Mouse (Mus musculus) myocyte (in vitro differentiated cells): Measurements from ENCODE around the gene Asb9. TPM values are rescaled to one million over a fixed set of nuclear protein-coding genes. Genes with fewer than 3 reads are reported as not detected.

Source experiments
- H3K27me3 ChIP-seq: one replicate; pipeline ENCODE4 v1.6.1; 2011; ENCODE audit not compliant: control insufficient read depth, insufficient read depth, insufficient read length
- H3K36me3 ChIP-seq: one replicate; pipeline ENCODE4 v1.6.1; 2011; ENCODE audit not compliant: control insufficient read depth, insufficient read depth
- H3K4me2 ChIP-seq: one replicate; pipeline ENCODE4 v1.6.1; 2011; ENCODE audit warnings: low read depth, control low read depth
- H3K4me3 ChIP-seq: one replicate; pipeline ENCODE4 v1.5.1; 2011; ENCODE audit warnings: mild to moderate bottlenecking, control low read depth, moderate library complexity
- H3K79me2 ChIP-seq: one replicate; pipeline ENCODE4 v1.6.1; 2011; ENCODE audit not compliant: control insufficient read depth, insufficient read depth
- H3ac ChIP-seq: one replicate; pipeline ENCODE4 v1.6.1; 2011; ENCODE audit not compliant: control insufficient read depth, insufficient read length
- CEBPB ChIP-seq: IDR thresholded peaks from 2 replicates; pipeline ENCODE4 v1.6.1; 2011; ENCODE audit warnings: mild to moderate bottlenecking, moderate library complexity; ENCODE audit not compliant: poor library complexity, insufficient read depth, severe bottlenecking
- E2F4 ChIP-seq: IDR thresholded peaks from one replicate; pipeline ENCODE4 v1.6.1; 2011; ENCODE audit warnings: mild to moderate bottlenecking, control low read depth, moderate library complexity; ENCODE audit not compliant: insufficient read depth
- MAX ChIP-seq: IDR thresholded peaks from one replicate; pipeline ENCODE4 v1.6.1; 2011; ENCODE audit warnings: low read depth, mild to moderate bottlenecking, control low read depth
- MYOD1 ChIP-seq, 3 experiments: IDR thresholded peaks; one replicate each; pipeline ENCODE4 v1.6.1; 2011; ENCODE audit warnings: control low read depth in 2 of 3, low read depth in 2 of 3, mild to moderate bottlenecking in 2 of 3, moderate library complexity in 1 of 3; ENCODE audit not compliant: insufficient read length in 2 of 3, control insufficient read depth in 1 of 3
- MYOG ChIP-seq, 3 experiments: IDR thresholded peaks; one replicate each; pipeline ENCODE4 v1.6.1; 2011; ENCODE audit warnings: control low read depth in 2 of 3, low read depth in 2 of 3, mild to moderate bottlenecking in 2 of 3; ENCODE audit not compliant: insufficient read length in 2 of 3, control insufficient read depth in 1 of 3, insufficient read depth in 1 of 3
- POLR2A ChIP-seq: IDR thresholded peaks from one replicate; pipeline ENCODE4 v1.6.1; 2011; ENCODE audit warnings: low read depth, mild to moderate bottlenecking, control low read depth, moderate library complexity; ENCODE audit not compliant: insufficient read length
- POLR2AphosphoS2 ChIP-seq: IDR thresholded peaks from one replicate; pipeline ENCODE4 v1.6.1; 2011; ENCODE audit warnings: low read depth, control low read depth; ENCODE audit not compliant: insufficient read length
- SRF ChIP-seq: IDR thresholded peaks from one replicate; pipeline ENCODE4 v1.6.1; 2011; ENCODE audit warnings: low read depth; ENCODE audit not compliant: control insufficient read depth, insufficient read length
- TCF12 ChIP-seq: IDR thresholded peaks from one replicate; pipeline ENCODE4 v1.6.1; 2011; ENCODE audit warnings: mild to moderate bottlenecking, control low read depth; ENCODE audit not compliant: poor library complexity, insufficient read depth, severe bottlenecking
- TCF3 ChIP-seq: IDR thresholded peaks from one replicate; pipeline ENCODE4 v1.6.1; 2011; ENCODE audit warnings: low read depth, control low read depth; ENCODE audit not compliant: insufficient read length
- USF1 ChIP-seq: IDR thresholded peaks from one replicate; pipeline ENCODE4 v1.6.1; 2011; ENCODE audit warnings: low read depth, mild to moderate bottlenecking, control low read depth, moderate library complexity
- polyA plus RNA-seq: library from polyadenylated mRNA; unstranded; fragments of >200 nt; fragmentation: generic; extraction: Trizol; gene quantifications from one replicate; pipeline ENCODE4 v1.2.1, GENCODE M21; 2012; ENCODE audit warnings: missing spikeins

The Asb9 gene
- polyA plus RNA-seq, 1 experiment: not detected

DNA sequence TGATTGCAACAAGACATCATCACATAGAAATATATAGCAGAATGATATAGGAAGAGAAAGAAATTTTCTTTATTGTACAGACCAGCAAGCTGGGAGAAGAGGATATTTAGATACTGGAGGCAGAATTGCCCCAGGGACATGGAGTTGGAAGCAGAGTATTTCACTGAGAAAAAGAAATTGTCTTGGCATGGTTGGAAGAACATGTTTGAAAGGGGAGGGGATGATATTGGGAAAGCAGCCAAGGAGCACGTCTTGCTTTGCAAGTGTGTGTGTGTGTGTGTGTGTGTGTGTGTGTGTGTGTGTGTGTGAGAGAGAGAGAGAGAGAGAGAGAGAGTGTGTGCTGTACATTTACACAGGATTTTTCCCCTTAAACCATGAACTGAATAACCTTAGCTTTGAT is 64.1 kb downstream of the Asb9 start:
- Histone ChIP-seq H3K36me3 (no peaks in the 10 kb centered on the region), H3K4me3 (no peak overlapping the region), H3K79me2 (no peaks in the 10 kb centered on the region), H3K27me3 (no peaks in the 10 kb centered on the region), H3ac (no peak overlapping the region), H3K4me2 (no peak overlapping the region)
- no peak for TF ChIP-seq TCF3
- no peak for TF ChIP-seq USF1
- no peak for TF ChIP-seq SRF
- no peak for TF ChIP-seq MAX
- no peak for TF ChIP-seq POLR2A
- no peak for TF ChIP-seq POLR2AphosphoS2
- TF ChIP-seq TCF12: no peak
- TF ChIP-seq MYOD1 (IDR thresholded peaks at IDR 0.05; ENCODE audit: control insufficient read depth in 1 of 3, insufficient read length in 2 of 3, low read depth in 2 of 3): no peak

DNA sequence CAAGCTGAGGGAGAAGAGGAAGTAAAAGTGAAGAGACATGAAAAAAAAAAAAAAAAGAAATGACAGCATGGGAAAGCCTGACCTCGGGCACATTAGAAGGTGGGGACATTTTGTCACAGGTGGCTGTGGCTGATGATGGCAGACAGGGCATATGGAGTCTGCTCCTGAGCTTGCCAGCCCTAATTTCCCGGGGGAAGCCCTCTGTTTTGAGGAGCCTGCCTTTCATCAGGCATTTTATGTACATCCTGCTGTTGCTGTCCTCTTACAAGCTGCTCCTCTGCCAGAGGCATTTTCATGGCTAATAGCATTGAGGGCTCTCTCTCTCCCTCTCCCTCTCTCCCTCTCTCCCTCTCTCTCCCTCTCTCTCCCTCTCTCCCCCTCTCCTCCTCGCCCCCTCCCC is 70.8 kb downstream of the Asb9 start:
- Histone ChIP-seq H3K36me3 (no peaks in the 10 kb centered on the region), H3K4me2 (no peak overlapping the region), H3K4me3 (no peak overlapping the region), H3K79me2 (no peaks in the 10 kb centered on the region), H3ac (no peak overlapping the region), H3K27me3 (no peaks in the 10 kb centered on the region)
- TF ChIP-seq CEBPB (no peak), MYOG (IDR thresholded peaks at IDR 0.05; ENCODE audit: control insufficient read depth in 1 of 3, insufficient read depth in 1 of 3, insufficient read length in 2 of 3, low read depth in 2 of 3) (no peak), POLR2AphosphoS2 (no peak), POLR2A (no peak), SRF (no peak), E2F4 (no peak), TCF12 (no peak), MYOD1 (IDR thresholded peaks at IDR 0.05; ENCODE audit: control insufficient read depth in 1 of 3, insufficient read length in 2 of 3, low read depth in 2 of 3) (no peak), USF1 (no peak)

Other genes starting within 250 kb of the Asb9 start
- not detected for gene Bmx, start 248.1 kb upstream of the Asb9 start, polyA plus RNA-seq
- gene Pir, start 237.0 kb upstream of the Asb9 start, polyA plus RNA-seq: 6.0 TPM
- gene Vegfd, start 132.9 kb upstream of the Asb9 start, polyA plus RNA-seq: 2.1 TPM
- gene Piga, start 86.5 kb upstream of the Asb9 start, polyA plus RNA-seq: 2.5 TPM
- 1.6 TPM for gene Asb11, start 69.3 kb upstream of the Asb9 start, polyA plus RNA-seq